Mouse (Mus musculus) midbrain, embryonic 16.5 days (tissue): ENCODE results near the gene Bcl10. TPM values are rescaled to one million over a fixed set of nuclear protein-coding genes. Genes with fewer than 3 reads are reported as not detected.
"Not testable (repeated sequence)": the region's sequence is repeated elsewhere in the genome, so short reads cannot be mapped to it uniquely, and the experiment has no call there.

ENCODE experiments used
- ATAC-seq: fragments of 200-750 bp; cut with Nextera tagmentation; 2 replicates; pipeline ENCODE4 v1.8.0; 2017; ENCODE audit warnings: moderate TSS enrichment
- H3K27ac ChIP-seq: fragments of 300-500 bp; sonication (generic); 2 replicates; pipeline ENCODE4 v1.5.1; 2014; ENCODE audit warnings: mild to moderate bottlenecking, low read length, mixed read lengths
- H3K27me3 ChIP-seq: fragments of 300-500 bp; sonication (generic); 2 replicates; pipeline ENCODE4 v1.6.1; 2014; ENCODE audit warnings: low read depth, low read length, mixed read lengths; ENCODE audit not compliant: control insufficient read depth, insufficient read depth
- H3K36me3 ChIP-seq: fragments of 300-500 bp; sonication (generic); 2 replicates; pipeline ENCODE4 v1.6.1; 2014; ENCODE audit warnings: mild to moderate bottlenecking, low read length, moderate library complexity, mixed read lengths; ENCODE audit not compliant: control insufficient read depth, insufficient read depth
- H3K4me1 ChIP-seq: fragments of 300-500 bp; sonication (generic); 2 replicates; pipeline ENCODE4 v1.6.1; 2014; ENCODE audit warnings: mild to moderate bottlenecking, low read length, mixed read lengths; ENCODE audit not compliant: control insufficient read depth, insufficient read depth
- H3K4me2 ChIP-seq: fragments of 300-500 bp; sonication (generic); 2 replicates; pipeline ENCODE4 v1.6.1; 2014; ENCODE audit warnings: mild to moderate bottlenecking, low read length, mixed read lengths
- H3K4me3 ChIP-seq: fragments of 300-500 bp; sonication (generic); 2 replicates; pipeline ENCODE4 v1.5.1; 2014; ENCODE audit warnings: low read depth, mild to moderate bottlenecking, low read length, moderate library complexity, mixed read lengths
- H3K9ac ChIP-seq: fragments of 300-500 bp; sonication (generic); 2 replicates; pipeline ENCODE4 v1.6.1; 2014; ENCODE audit warnings: low read depth, low read length, mixed read lengths
- H3K9me3 ChIP-seq: fragments of 300-500 bp; sonication (generic); replicated peaks from 2 replicates; pipeline ENCODE4 v1.6.1; 2014; ENCODE audit warnings: mild to moderate bottlenecking, low read length, mixed read lengths; ENCODE audit not compliant: control insufficient read depth, poor library complexity, severe bottlenecking
- WGBS: fragments of 180-500 bp; shearing (Covaris S2); extraction: QIAGEN DNeasy Blood & Tissue Kit; methylation state at CpG from one replicate; pipeline ENCODE4 v1.1.7; 2014; 5-methylcytosine and 5-hydroxymethylcytosine counted together
- polyA plus RNA-seq: library from polyadenylated mRNA; unstranded; fragments of >200 nt; fragmentation: Nextera tagmentation; extraction: Ambion mirVana; gene quantifications from 2 replicates; pipeline ENCODE4 v1.2.1, GENCODE M21; 2015

The Bcl10 gene
- 30.2 and 32.6 TPM in 2 replicates for polyA plus RNA-seq

GRCm38 (mm10) chr3:145922019-145922854, at the start of gene Bcl10:
Gene Bcl10, plus strand, starts transcription at chr3:145922804.
- no peaks in the 10 kb centered on the region for H3K36me3 ChIP-seq
- H3K27ac ChIP-seq = peak within 1 kb of the TSS; percentile 65
- H3K9me3 ChIP-seq = no peaks in the 10 kb centered on the region
- WGBS = 29% methylated on average over 11 of the region's 11 CpGs
- peak within 1 kb of the TSS; percentile 60 for H3K4me2 ChIP-seq
- ATAC-seq = no peak
- H3K4me3 ChIP-seq = peak within 1 kb of the TSS; percentile 62
- H3K9ac ChIP-seq = peak within 1 kb of the TSS; percentile 27; the same call in 1 of the 2 replicates
- H3K27me3 ChIP-seq = no peaks in the 10 kb centered on the region
- H3K4me1 ChIP-seq = peaks cover 11% of the 10 kb centered on the region

- Histone ChIP-seq H3K4me2 (no peak overlapping the region), H3K4me1 (no peaks in the 10 kb centered on the region), H3K27ac (no peak overlapping the region), H3K9me3 (no peaks in the 10 kb centered on the region), H3K36me3 (no peaks in the 10 kb centered on the region), H3K9ac (no peak overlapping the region), H3K4me3 (no peak overlapping the region), H3K27me3 (no peaks in the 10 kb centered on the region)
- ATAC-seq = no peak
- WGBS = 83% methylated on average over 1 of the region's 1 CpGs
Measured at GRCm38 (mm10) chr3:145873271-145873670, 49.3 kb upstream of the Bcl10 start.

- no peaks in the 10 kb centered on the region for H3K27me3 ChIP-seq
- no peak overlapping the region for H3K9ac ChIP-seq
- 88% methylated on average over 4 of the region's 4 CpGs for WGBS
- H3K4me2 ChIP-seq = no peak overlapping the region
- H3K27ac ChIP-seq = no peak overlapping the region
- H3K9me3 ChIP-seq = no peaks in the 10 kb centered on the region
- H3K4me3 ChIP-seq = no peak overlapping the region
- ATAC-seq = no peak
- H3K36me3 ChIP-seq = no peaks in the 10 kb centered on the region
- no peaks in the 10 kb centered on the region for H3K4me1 ChIP-seq
Measured at GRCm38 (mm10) chr3:145874126-145874525, 48.5 kb upstream of the Bcl10 start.

- no peak overlapping the region for H3K9ac ChIP-seq
- no peak overlapping the region for H3K4me3 ChIP-seq
- ATAC-seq = no peak
- H3K36me3 ChIP-seq = no peaks in the 10 kb centered on the region
- no peaks in the 10 kb centered on the region for H3K9me3 ChIP-seq
- no peak overlapping the region for H3K4me2 ChIP-seq
- H3K4me1 ChIP-seq = no peaks in the 10 kb centered on the region
- WGBS = 87% methylated on average over 11 of the region's 11 CpGs
- H3K27me3 ChIP-seq = no peaks in the 10 kb centered on the region
- H3K27ac ChIP-seq = no peak overlapping the region
Measured at GRCm38 (mm10) chr3:145876120-145876519, 46.5 kb upstream of the Bcl10 start.

GRCm38 (mm10) chr3:145878867-145879266, 43.7 kb upstream of the Bcl10 start:
- H3K4me3 ChIP-seq, H3K9me3 ChIP-seq, H3K4me1 ChIP-seq, H3K36me3 ChIP-seq, H3K4me2 ChIP-seq, H3K27ac ChIP-seq, H3K27me3 ChIP-seq, H3K9ac ChIP-seq, ATAC-seq: not testable (repeated sequence)
- WGBS = 53% methylated on average over 13 of the region's 14 CpGs

GRCm38 (mm10) chr3:145880335-145880734, 42.3 kb upstream of the Bcl10 start:
- Histone ChIP-seq H3K27me3 (no peaks in the 10 kb centered on the region), H3K4me3 (no peak overlapping the region), H3K9me3 (no peaks in the 10 kb centered on the region), H3K36me3 (no peaks in the 10 kb centered on the region), H3K9ac (no peak overlapping the region), H3K4me1 (peaks cover 8% of the 10 kb centered on the region; the same call in 1 of the 2 replicates), H3K4me2 (no peak overlapping the region), H3K27ac (no peak overlapping the region)
- 88% methylated on average over 1 of the region's 1 CpGs for WGBS
- ATAC-seq = no peak

- Histone ChIP-seq H3K9me3 (no peaks in the 10 kb centered on the region), H3K27me3 (no peaks in the 10 kb centered on the region), H3K27ac (no peak overlapping the region), H3K4me3 (no peak overlapping the region), H3K9ac (no peak overlapping the region), H3K36me3 (no peaks in the 10 kb centered on the region), H3K4me2 (no peak overlapping the region), H3K4me1 (peaks cover 9% of the 10 kb centered on the region; the same call in 1 of the 2 replicates)
- WGBS = 58% methylated on average over 15 of the region's 15 CpGs
- no peak; the same call in 1 of the 2 replicates for ATAC-seq
Measured at GRCm38 (mm10) chr3:145882076-145882874, 40.3 kb upstream of the Bcl10 start.

- no peak overlapping the region for H3K4me3 ChIP-seq
- no peaks in the 10 kb centered on the region for H3K36me3 ChIP-seq
- no peak overlapping the region for H3K27ac ChIP-seq
- H3K9ac ChIP-seq = no peak overlapping the region
- no peaks in the 10 kb centered on the region for H3K9me3 ChIP-seq
- no peaks in the 10 kb centered on the region for H3K27me3 ChIP-seq
- H3K4me2 ChIP-seq = no peak overlapping the region
- ATAC-seq = peak; percentile 73
- peaks cover 9% of the 10 kb centered on the region; the same call in 1 of the 2 replicates for H3K4me1 ChIP-seq
- WGBS = 15% methylated on average over 2 of the region's 2 CpGs
Measured at GRCm38 (mm10) chr3:145883233-145883632, 39.4 kb upstream of the Bcl10 start.

GRCm38 (mm10) chr3:145885376-145885775, 37.2 kb upstream of the Bcl10 start:
- Histone ChIP-seq H3K27me3 (no peaks in the 10 kb centered on the region), H3K4me1 (peaks cover 9% of the 10 kb centered on the region; the same call in 1 of the 2 replicates), H3K9ac (no peak overlapping the region), H3K4me3 (no peak overlapping the region), H3K4me2 (no peak overlapping the region), H3K9me3 (no peaks in the 10 kb centered on the region), H3K27ac (peak overlapping the region; percentile 3; the same call in 1 of the 2 replicates), H3K36me3 (no peaks in the 10 kb centered on the region)
- ATAC-seq = no peak
- 50% methylated on average over 4 of the region's 4 CpGs for WGBS
